ENCODE assay signal across 13 mouse cellular contexts in genomic region chr16:37486826-37487612, GRCm38 (mm10). TPM values are rescaled to one million over a fixed set of nuclear protein-coding genes. Genes with fewer than 3 reads are reported as not detected.
DNase-seq lines count a peak whose midpoint lies in the region; ATAC-seq lines count a peak whose summit lies in the region.
"Had no signal": no experiment of that assay in that cellular context is flagged by ENCODE, and none has a peak within 500 bp of the region (broad histone marks: within the 10 kb centered on the region; RNA-seq: fewer than 3 reads in every experiment).

No protein-coding gene starts in this region.

- no peaks in the 10 kb centered on the region for H3K9me3 ChIP-seq in hindbrain, embryonic 13.5 days
- H3K9me3 ChIP-seq in intestine, embryonic 15.5 days = no peaks in the 10 kb centered on the region
- H3K9me3 ChIP-seq: heart, embryonic 12.5 days had no signal

- H3K4me1 ChIP-seq in hindbrain, embryonic 13.5 days (replicated peaks) = peaks cover 10% of the 10 kb centered on the region
- H3K4me1 ChIP-seq in intestine, embryonic 15.5 days (replicated peaks) = no peaks in the 10 kb centered on the region
- H3K4me1 ChIP-seq: heart, embryonic 12.5 days had no signal

- DNase-seq in left cerebral cortex, postnatal 10 days (ENCODE audit: extremely low spot score in 1 of 2, low spot score in 2 of 2) = peak; percentile 51
- no peak for DNase-seq in left cerebral cortex, adult 11 months (ENCODE audit: low spot score)
- peak; percentile 68 for DNase-seq in embryo, embryonic 9.5 days (ENCODE audit: extremely low spot score)
- DNase-seq in neural tube, embryonic 10.5 days (ENCODE audit: extremely low spot score, low spot score) = peak; percentile 71
- no peak for DNase-seq in B cell, adult 2 months
- DNase-seq in retina, postnatal 1 day = no peak
- DNase-seq: adrenal gland, postnatal 25 days; kidney, adult 11 months had no signal

- 21% methylated on average over 3 of the region's 3 CpGs for WGBS in hindbrain, embryonic 13.5 days
- 85% methylated on average over 3 of the region's 3 CpGs for WGBS in intestine, embryonic 15.5 days

- peak; percentile 92 for ATAC-seq in hindbrain, embryonic 13.5 days (ENCODE audit: low FRiP score)
- ATAC-seq in intestine, embryonic 15.5 days = no peak
- ATAC-seq: Patski had no signal

- H3K9ac ChIP-seq in hindbrain, embryonic 13.5 days = no peak overlapping the region
- no peak overlapping the region for H3K9ac ChIP-seq in intestine, embryonic 15.5 days
- H3K9ac ChIP-seq: heart, embryonic 12.5 days; liver, embryonic 14.5 days had no signal

- no peak overlapping the region for H3K4me2 ChIP-seq in hindbrain, embryonic 13.5 days
- no peak overlapping the region for H3K4me2 ChIP-seq in intestine, embryonic 15.5 days (replicated peaks)
- H3K4me2 ChIP-seq: heart, embryonic 12.5 days had no signal

- no peak overlapping the region for H3K4me3 ChIP-seq in hindbrain, embryonic 13.5 days
- no peak overlapping the region for H3K4me3 ChIP-seq in intestine, embryonic 15.5 days (replicated peaks)
- H3K4me3 ChIP-seq: heart, embryonic 12.5 days had no signal

- H3K27me3 ChIP-seq in hindbrain, embryonic 13.5 days = no peaks in the 10 kb centered on the region
- H3K27me3 ChIP-seq in intestine, embryonic 15.5 days (replicated peaks) = no peaks in the 10 kb centered on the region
- H3K27me3 ChIP-seq: heart, embryonic 12.5 days; Patski had no signal

- no peak overlapping the region for H3K27ac ChIP-seq in hindbrain, embryonic 13.5 days
- no peak overlapping the region for H3K27ac ChIP-seq in intestine, embryonic 15.5 days
- H3K27ac ChIP-seq: liver, embryonic 14.5 days had no signal

- no peaks in the 10 kb centered on the region for H3K36me3 ChIP-seq in hindbrain, embryonic 13.5 days
- H3K36me3 ChIP-seq in intestine, embryonic 15.5 days = no peaks in the 10 kb centered on the region
- H3K36me3 ChIP-seq: heart, embryonic 12.5 days had no signal

- intact Hi-C loops in left cerebral cortex, postnatal 10 days (cut with DNase I) = no loop called here

RNA-seq across cellular contexts. Expression of gene Gtf2e1, which starts 52.6 kb away (rescaled TPM):
- 10 to 100 TPM; 18.3 to 19.6 TPM for total RNA-seq in left cerebral cortex, postnatal 10 days (2021)
- 33.6 and 33.7 TPM in 2 replicates for polyA plus RNA-seq in hindbrain, embryonic 13.5 days (2015; fragmentation: Nextera tagmentation; extraction: Ambion mirVana)
- polyA plus RNA-seq in intestine, embryonic 15.5 days (2015; fragmentation: Nextera tagmentation; extraction: Ambion mirVana) = 18.2 and 20.4 TPM in 2 replicates

RNA-seq across cellular contexts. Expression of gene Rabl3, which starts 52.7 kb away (rescaled TPM):
- total RNA-seq in left cerebral cortex, postnatal 10 days (2021) = 1 to 10 TPM; 8.8 to 9.4 TPM
- polyA plus RNA-seq in hindbrain, embryonic 13.5 days (2015; fragmentation: Nextera tagmentation; extraction: Ambion mirVana) = 20.5 and 22.9 TPM in 2 replicates
- 30.6 and 31.1 TPM in 2 replicates for polyA plus RNA-seq in intestine, embryonic 15.5 days (2015; fragmentation: Nextera tagmentation; extraction: Ambion mirVana)

Comparison
In these comparisons a context has a peak if more than half of its experiments do, and no peak if none do; other contexts are left out.
1. DNase-seq: peak in left cerebral cortex, postnatal 10 days (2 of 2), embryo, embryonic 9.5 days (single experiment) and neural tube, embryonic 10.5 days (single experiment); none in left cerebral cortex, adult 11 months (single experiment), B cell, adult 2 months (0 of 2) and retina, postnatal 1 day (single experiment).